Mouse (Mus musculus) stomach, embryonic 14.5 days (tissue): ENCODE results near the gene Cyp4f37. TPM values are rescaled to one million over a fixed set of nuclear protein-coding genes. Genes with fewer than 3 reads are reported as not detected.
A peak's percentile ranks its signal among the peaks of the same experiment; 100 is the strongest.

Source experiments
- ATAC-seq: fragments of 200-750 bp; cut with Nextera tagmentation; 2 replicates; pipeline ENCODE4 v1.8.0; 2017; ENCODE audit warnings: low read depth, moderate TSS enrichment; ENCODE audit not compliant: insufficient number of reproducible peaks, insufficient read depth, low FRiP score
- H3K27ac ChIP-seq: fragments of 300-500 bp; sonication (generic); 2 replicates; pipeline ENCODE4 v1.5.1; 2014; ENCODE audit warnings: mild to moderate bottlenecking, low read length, moderate library complexity, mixed read lengths
- H3K27me3 ChIP-seq: fragments of 300-500 bp; sonication (generic); 2 replicates; pipeline ENCODE4 v1.6.1; 2014; ENCODE audit warnings: low read length, control low read depth, mixed read lengths; ENCODE audit not compliant: control insufficient read depth, insufficient read depth
- H3K36me3 ChIP-seq: fragments of 300-500 bp; sonication (generic); 2 replicates; pipeline ENCODE4 v1.6.1; 2014; ENCODE audit warnings: mild to moderate bottlenecking, control low read depth, low read length, moderate library complexity, mixed read lengths; ENCODE audit not compliant: control insufficient read depth, insufficient read depth
- H3K4me1 ChIP-seq: fragments of 300-500 bp; sonication (generic); 2 replicates; pipeline ENCODE4 v1.6.1; 2014; ENCODE audit warnings: low read length, control low read depth, mixed read lengths; ENCODE audit not compliant: control insufficient read depth, insufficient read depth
- H3K4me2 ChIP-seq: fragments of 300-500 bp; sonication (generic); replicated peaks from 2 replicates; pipeline ENCODE4 v1.6.1; 2014; ENCODE audit warnings: low read depth, low read length, control low read depth
- H3K4me3 ChIP-seq: fragments of 300-500 bp; sonication (generic); 2 replicates; pipeline ENCODE4 v1.5.1; 2014; ENCODE audit warnings: low read depth, low read length, control low read depth
- H3K9ac ChIP-seq: fragments of 300-500 bp; sonication (generic); replicated peaks from 2 replicates; pipeline ENCODE4 v1.6.1; 2014; ENCODE audit warnings: low read depth, mild to moderate bottlenecking, control low read depth, low read length, moderate library complexity, mixed read lengths
- H3K9me3 ChIP-seq: fragments of 300-500 bp; sonication (generic); 2 replicates; pipeline ENCODE4 v1.6.1; 2016; ENCODE audit warnings: low read depth, low read length, control low read depth; ENCODE audit not compliant: control insufficient read depth
- WGBS: fragments of 180-500 bp; shearing (Covaris S2); extraction: QIAGEN DNeasy Blood & Tissue Kit; methylation state at CpG from one replicate; pipeline ENCODE4 v1.1.7; 2014; 5-methylcytosine and 5-hydroxymethylcytosine counted together
- polyA plus RNA-seq: library from polyadenylated mRNA; unstranded; fragments of >200 nt; fragmentation: Nextera tagmentation; extraction: Ambion mirVana; gene quantifications from 2 replicates; pipeline ENCODE4 v1.2.1, GENCODE M21; 2014

Gene Cyp4f37
- polyA plus RNA-seq, 1 experiment from 2014 or later = not detected

DNA sequence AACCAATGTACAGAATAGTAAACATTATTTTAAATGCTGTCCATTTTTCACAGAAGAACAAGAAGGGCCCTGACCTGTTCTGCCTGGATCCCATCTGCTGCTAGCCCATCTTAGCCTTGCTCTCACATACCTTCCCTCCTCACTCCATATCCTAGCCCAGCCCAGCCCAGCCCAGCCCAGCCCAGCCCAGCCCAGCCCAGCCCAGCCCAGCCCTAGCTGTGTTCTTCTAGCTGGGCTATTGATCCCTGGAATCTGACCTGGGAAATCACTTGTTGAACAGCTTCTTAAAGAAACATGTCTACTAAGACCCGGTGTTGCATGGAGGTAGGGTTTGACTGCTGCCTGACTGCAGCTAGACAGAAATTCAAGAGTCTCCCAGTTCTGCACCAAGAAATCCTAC is 37.1 kb downstream of the Cyp4f37 start:
- Histone ChIP-seq H3K4me1 (no peaks in the 10 kb centered on the region), H3K27ac (no peak overlapping the region), H3K9me3 (no peaks in the 10 kb centered on the region), H3K4me2 (no peak overlapping the region), H3K36me3 (no peaks in the 10 kb centered on the region), H3K27me3 (no peaks in the 10 kb centered on the region), H3K9ac (no peak overlapping the region), H3K4me3 (no peak overlapping the region)
- no peak for ATAC-seq
- WGBS = 75% methylated on average over 1 of the region's 1 CpGs

DNA sequence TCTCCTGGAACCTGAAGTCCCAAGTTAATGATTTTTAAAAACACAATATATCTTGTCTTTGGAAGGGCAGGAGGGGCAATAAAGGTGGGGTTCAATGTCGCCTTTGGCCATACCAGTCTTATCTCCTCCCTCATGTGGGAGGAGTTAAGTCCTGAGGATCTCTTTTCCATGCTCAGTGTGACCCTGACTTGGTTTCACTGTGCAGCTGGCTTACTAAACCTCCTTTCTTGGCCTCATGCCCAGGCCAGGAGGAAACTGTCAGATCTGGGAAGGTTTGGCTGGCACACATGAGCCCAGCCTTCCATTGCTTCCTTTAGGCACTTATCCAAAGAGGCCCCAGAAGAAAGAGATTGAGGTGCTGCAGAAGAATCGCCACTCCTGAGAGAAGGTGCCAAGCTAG is 37.6 kb downstream of the Cyp4f37 start, which contains the start of gene Cyp4f40:
Gene Cyp4f40 (plus strand): TSS at position 189 of the 400 bp plus-strand sequence.
- WGBS = 37% methylated on average over 2 of the region's 2 CpGs
- Histone ChIP-seq H3K27ac (no peak within 1 kb of the TSS), H3K4me2 (no peak within 1 kb of the TSS), H3K4me3 (no peak within 1 kb of the TSS), H3K36me3 (no peaks in the 10 kb centered on the region), H3K4me1 (no peaks in the 10 kb centered on the region), H3K9me3 (no peaks in the 10 kb centered on the region), H3K9ac (no peak within 1 kb of the TSS), H3K27me3 (no peaks in the 10 kb centered on the region)
- no peak for ATAC-seq

DNA sequence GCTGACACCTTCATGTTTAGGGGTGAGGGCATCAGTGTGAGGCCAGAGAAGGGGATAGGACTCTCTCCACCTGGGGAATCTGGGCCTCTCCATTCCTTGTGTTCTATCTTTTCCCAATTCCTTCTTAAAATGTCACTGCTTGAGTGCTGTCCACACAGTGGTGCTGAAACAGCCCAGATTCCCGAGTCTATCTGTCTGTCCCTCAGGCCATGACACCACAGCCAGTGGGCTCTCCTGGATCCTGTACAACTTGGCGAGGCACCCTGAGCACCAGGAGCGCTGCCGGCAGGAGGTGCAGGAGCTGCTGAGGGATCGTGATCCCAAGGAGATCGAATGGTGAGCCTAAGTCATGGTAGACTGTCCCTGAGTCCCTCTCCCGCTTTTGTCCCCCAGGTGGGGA is 52.9 kb downstream of the Cyp4f37 start:
- WGBS = 57% methylated on average over 7 of the region's 7 CpGs
- no peak overlapping the region for H3K27ac ChIP-seq
- no peak overlapping the region for H3K9ac ChIP-seq
- H3K36me3 ChIP-seq = no peaks in the 10 kb centered on the region
- no peak overlapping the region for H3K4me2 ChIP-seq
- no peaks in the 10 kb centered on the region for H3K4me1 ChIP-seq
- no peaks in the 10 kb centered on the region for H3K27me3 ChIP-seq
- H3K4me3 ChIP-seq = no peak overlapping the region
- no peaks in the 10 kb centered on the region for H3K9me3 ChIP-seq
- no peak for ATAC-seq

DNA sequence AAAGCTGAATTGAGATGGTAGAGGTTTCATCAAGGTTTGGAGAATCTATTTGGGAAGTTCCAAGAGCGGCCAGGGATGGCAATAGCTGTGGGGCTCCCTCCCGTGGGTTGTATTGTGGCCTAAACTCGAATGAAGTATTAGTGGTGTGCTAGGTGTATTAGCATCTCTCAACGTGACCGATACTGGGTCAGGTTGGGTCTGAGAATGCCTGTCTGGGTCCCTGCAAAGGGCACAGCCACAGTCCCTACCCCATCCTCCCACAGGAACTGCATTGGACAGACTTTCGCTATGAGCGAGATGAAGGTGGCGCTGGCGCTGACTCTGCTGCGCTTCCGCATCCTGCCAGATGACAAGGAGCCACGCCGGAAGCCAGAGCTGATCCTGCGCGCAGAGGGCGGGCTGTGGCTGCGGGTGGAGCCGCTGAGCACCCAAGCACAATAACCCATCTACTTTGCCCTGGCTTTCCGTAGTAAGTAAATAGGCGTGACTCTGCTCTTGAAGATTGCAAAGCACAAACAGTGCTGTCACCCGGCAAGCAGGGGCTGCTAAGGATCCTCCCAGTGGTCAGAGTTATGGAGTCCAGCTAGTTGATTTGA is 55.0 kb downstream of the Cyp4f37 start:
- no peak overlapping the region for H3K27ac ChIP-seq
- H3K9me3 ChIP-seq = no peaks in the 10 kb centered on the region
- 33% methylated on average over 21 of the region's 21 CpGs for WGBS
- H3K9ac ChIP-seq = no peak overlapping the region
- H3K4me2 ChIP-seq = peak overlapping the region; percentile 4; the same call in 1 of the 2 replicates
- H3K4me3 ChIP-seq = no peak overlapping the region
- H3K36me3 ChIP-seq = no peaks in the 10 kb centered on the region
- no peaks in the 10 kb centered on the region for H3K27me3 ChIP-seq
- no peaks in the 10 kb centered on the region for H3K4me1 ChIP-seq
- no peak for ATAC-seq

DNA sequence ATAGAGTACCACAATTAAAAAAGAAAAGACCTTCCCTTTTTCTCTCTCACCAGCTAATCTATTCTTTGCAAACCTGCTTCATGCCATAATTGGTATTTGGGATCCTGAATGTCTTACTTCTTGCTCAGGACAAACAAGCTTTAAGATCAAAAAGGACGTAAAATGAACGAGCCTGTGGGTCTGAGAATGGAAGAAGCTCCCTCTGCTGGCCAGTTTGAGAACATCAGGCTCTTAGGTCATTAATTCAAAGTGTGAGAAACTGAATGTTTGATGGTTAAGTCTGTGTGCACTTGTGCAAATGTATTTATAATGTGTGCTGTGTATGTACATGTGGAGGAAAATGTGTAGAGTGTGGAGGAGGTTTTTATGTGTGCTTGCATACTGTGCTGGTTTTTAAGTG is 59.3 kb downstream of the Cyp4f37 start:
- 21% methylated on average over 2 of the region's 2 CpGs for WGBS

DNA sequence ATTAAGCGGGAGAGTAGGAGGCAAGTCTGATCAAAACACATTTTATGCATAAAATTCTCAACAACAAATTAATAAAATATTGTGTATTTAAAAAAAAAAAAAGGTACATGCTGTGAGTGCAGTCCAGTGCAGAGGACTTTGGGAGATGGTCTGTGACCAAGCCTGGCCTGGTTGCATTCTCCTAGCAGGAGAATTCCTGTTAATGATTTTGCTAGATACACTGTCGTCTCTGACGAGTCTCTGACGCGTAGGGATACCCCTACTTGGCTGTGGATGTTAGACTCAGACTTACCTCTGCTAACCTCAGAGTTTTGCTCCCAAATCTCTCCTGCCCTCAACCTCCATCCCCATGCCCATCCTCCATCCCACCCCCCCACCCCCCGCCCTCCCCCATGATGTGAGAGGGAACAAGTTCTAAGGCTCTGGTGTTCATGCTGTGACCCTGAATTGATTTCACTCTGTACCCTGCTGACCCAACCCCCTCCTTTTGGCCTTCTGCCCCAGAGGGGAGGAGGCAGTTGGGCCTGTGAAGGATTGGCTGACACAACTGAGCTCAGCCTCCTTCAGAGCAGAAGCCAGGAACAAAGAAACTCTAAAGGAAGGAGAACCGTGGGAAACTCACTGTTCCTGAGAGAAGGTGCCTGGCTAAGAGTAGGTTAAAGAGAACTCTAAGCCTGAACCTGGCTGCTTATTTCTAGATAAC is 64.1 kb downstream of the Cyp4f37 start, which contains the start of gene Cyp4f15:
Gene Cyp4f15 (plus strand): TSS at position 580 of the 703 bp plus-strand sequence.
- Histone ChIP-seq H3K9ac (no peak within 1 kb of the TSS), H3K4me2 (no peak within 1 kb of the TSS), H3K4me3 (no peak within 1 kb of the TSS), H3K36me3 (no peaks in the 10 kb centered on the region), H3K4me1 (no peaks in the 10 kb centered on the region), H3K27me3 (no peaks in the 10 kb centered on the region), H3K27ac (no peak within 1 kb of the TSS), H3K9me3 (no peaks in the 10 kb centered on the region)
- ATAC-seq = no peak
- 33% methylated on average over 7 of the region's 7 CpGs for WGBS

More for the DNA sequence above, 59.3 kb downstream of the Cyp4f37 start:
- no peaks in the 10 kb centered on the region for H3K4me1 ChIP-seq
- H3K4me3 ChIP-seq = no peak overlapping the region
- H3K27ac ChIP-seq = no peak overlapping the region
- H3K27me3 ChIP-seq = no peaks in the 10 kb centered on the region
- H3K4me2 ChIP-seq = no peak overlapping the region
- no peak overlapping the region for H3K9ac ChIP-seq
- no peak for ATAC-seq
- H3K9me3 ChIP-seq = no peaks in the 10 kb centered on the region
- no peaks in the 10 kb centered on the region for H3K36me3 ChIP-seq

Other genes starting within 250 kb of the Cyp4f37 start
- gene Wiz, start 231.9 kb upstream of the Cyp4f37 start, polyA plus RNA-seq = 32.2 and 39.9 TPM in 2 replicates
- 1.3 and 1.5 TPM in 2 replicates for gene Rasal3, start 217.7 kb upstream of the Cyp4f37 start, polyA plus RNA-seq
- 0.17 TPM in 1 of 2 replicates, not detected in the other for gene Pglyrp2, start 197.1 kb upstream of the Cyp4f37 start, polyA plus RNA-seq
- gene Cyp4f39, start 168.6 kb upstream of the Cyp4f37 start, polyA plus RNA-seq = 0.34 and 0.45 TPM in 2 replicates
- gene Cyp4f17, start 115.3 kb upstream of the Cyp4f37 start, polyA plus RNA-seq = 10.1 and 10.6 TPM in 2 replicates
- gene Cyp4f16, start 84.8 kb upstream of the Cyp4f37 start, polyA plus RNA-seq = 19.9 and 21.6 TPM in 2 replicates
- 0.13 and 0.23 TPM in 2 replicates for gene Cyp4f40, start 37.6 kb downstream of the Cyp4f37 start, polyA plus RNA-seq
- 0.11 TPM in 1 of 2 replicates, not detected in the other for gene Cyp4f15, start 64.3 kb downstream of the Cyp4f37 start, polyA plus RNA-seq
- 61.9 and 62.0 TPM in 2 replicates for gene Zfp871, start 167.0 kb downstream of the Cyp4f37 start, polyA plus RNA-seq
- 4.7 and 5.4 TPM in 2 replicates for gene Zfp811, start 188.6 kb downstream of the Cyp4f37 start, polyA plus RNA-seq
- gene Zfp799, start 209.0 kb downstream of the Cyp4f37 start, polyA plus RNA-seq = 20.6 and 21.4 TPM in 2 replicates